ENCODE assay signal across 8 mouse cellular contexts in genomic region chr13:28948541-28948940, GRCm38 (mm10). TPM values are rescaled to one million over a fixed set of nuclear protein-coding genes. Genes with fewer than 3 reads are reported as not detected.
DNase-seq lines count a peak whose midpoint lies in the region; ATAC-seq and TF ChIP-seq lines count a peak whose summit lies in the region.

No protein-coding gene starts in this region.

- H3K4me3 ChIP-seq in forebrain, postnatal 0 days (ENCODE audit: low read depth, low read length): peak overlapping the region; percentile 92
- peak overlapping the region; percentile 90; the same call in 1 of the 2 replicates for H3K4me3 ChIP-seq in kidney, postnatal 0 days (replicated peaks; ENCODE audit: low read depth, low read length)

- peak overlapping the region; percentile 64 for H3K4me2 ChIP-seq in forebrain, postnatal 0 days (ENCODE audit: low read depth)
- peak overlapping the region; percentile 72 for H3K4me2 ChIP-seq in kidney, postnatal 0 days (ENCODE audit: low read length)

- H3K9ac ChIP-seq in forebrain, postnatal 0 days: peak overlapping the region; percentile 51
- H3K9ac ChIP-seq in kidney, postnatal 0 days (ENCODE audit: low read depth, low read length): no peak overlapping the region

- H3K27ac ChIP-seq in forebrain, postnatal 0 days (ENCODE audit: low read depth, low read length): peak overlapping the region; percentile 87
- H3K27ac ChIP-seq in kidney, postnatal 0 days: 0 out of 2 replicates have a peak overlapping the region, but pooled peaks have one; percentile 2

- no peak for TF ChIP-seq CTCF in forebrain, postnatal 0 days (IDR thresholded peaks at IDR 0.05; ENCODE audit: low read depth)
- no peak for TF ChIP-seq CTCF in kidney, postnatal 0 days (IDR thresholded peaks at IDR 0.05; ENCODE audit: low read depth)

- no peaks in the 10 kb centered on the region for H3K9me3 ChIP-seq in forebrain, postnatal 0 days (ENCODE audit: low read length)
- H3K9me3 ChIP-seq in kidney, postnatal 0 days (replicated peaks; ENCODE audit: low read length): no peaks in the 10 kb centered on the region

- H3K4me1 ChIP-seq in forebrain, postnatal 0 days (ENCODE audit: insufficient read depth): peaks cover 5% of the 10 kb centered on the region; the same call in 1 of the 2 replicates
- H3K4me1 ChIP-seq in kidney, postnatal 0 days (replicated peaks; ENCODE audit: insufficient read depth, low read length): no peaks in the 10 kb centered on the region; the same call in none of the 2 replicates

- intact Hi-C loops in gastrocnemius, postnatal 14 days (cut with DNase I; ENCODE audit: low total_unique reads): no loop called here

- no peaks in the 10 kb centered on the region for H3K27me3 ChIP-seq in forebrain, postnatal 0 days (ENCODE audit: insufficient read depth, low read length)
- H3K27me3 ChIP-seq in kidney, postnatal 0 days (ENCODE audit: insufficient read depth, low read length): no peaks in the 10 kb centered on the region

- H3K36me3 ChIP-seq in forebrain, postnatal 0 days (ENCODE audit: insufficient read depth): no peaks in the 10 kb centered on the region
- H3K36me3 ChIP-seq in kidney, postnatal 0 days (ENCODE audit: insufficient read depth, low read length): no peaks in the 10 kb centered on the region

- no peak for ATAC-seq in forebrain, postnatal 0 days
- no peak for ATAC-seq in kidney, postnatal 0 days (replicated peaks; ENCODE audit: low FRiP score, low read depth)
- peak; percentile 39; the same call in 1 of the 2 replicates for ATAC-seq in megakaryocyte, adult 5-6 weeks (ENCODE audit: poor library complexity, severe bottlenecking)
- ATAC-seq in megakaryocyte-erythroid progenitor cell, adult 5-6 weeks (replicated peaks; ENCODE audit: low FRiP score, low TSS enrichment, poor library complexity, severe bottlenecking): no peak

- 2% methylated on average over 10 of the region's 10 CpGs for WGBS in forebrain, postnatal 0 days
- 3% methylated on average over 10 of the region's 10 CpGs for WGBS in kidney, postnatal 0 days

- peak; percentile 22 for DNase-seq in gastrocnemius, postnatal 14 days
- no peak for DNase-seq in gastrocnemius, adult 18-20 months (ENCODE audit: low spot score)
- peak; percentile 81 for DNase-seq in R1 (ENCODE audit: low read depth, low spot score)
- peak; percentile 76 for DNase-seq in forebrain, postnatal 0 days
- DNase-seq in kidney, postnatal 0 days (ENCODE audit: low spot score): peak; percentile 56
- DNase-seq in right cerebral cortex, postnatal 25 days: peak; percentile 38

RNA-seq across cellular contexts. Expression of gene Sox4, which starts 5.0 kb away (rescaled TPM):
- 10 to 100 TPM; 12.0 to 22.4 TPM for total RNA-seq in gastrocnemius, postnatal 14 days (2021)
- 10 to 100 TPM in 1 of 2 experiments, 1 to 10 TPM in 1; 1.7 to 11.8 TPM for total RNA-seq in gastrocnemius, adult 18-20 months (2021)
- total RNA-seq in forebrain, postnatal 0 days (2014; rRNA removed): 217 and 275 TPM in 2 replicates
- polyA plus RNA-seq in forebrain, postnatal 0 days (2015; fragmentation: Nextera tagmentation; extraction: Ambion mirVana): 202 and 214 TPM in 2 replicates
- 51.8 and 60.9 TPM in 2 replicates for polyA plus RNA-seq in kidney, postnatal 0 days (2015; fragmentation: Nextera tagmentation; extraction: Ambion mirVana)
- 1.7 and 2.5 TPM in 2 replicates for total RNA-seq in megakaryocyte, adult 5-6 weeks (2015)
- 1.7 and 3.8 TPM in 2 replicates for total RNA-seq in megakaryocyte, adult 5-6 weeks (2017)
- 15.1 and 20.3 TPM in 2 replicates for total RNA-seq in megakaryocyte-erythroid progenitor cell, adult 5-6 weeks (2014; fragmentation: Nextera tagmentation)
- total RNA-seq in megakaryocyte-erythroid progenitor cell, adult 5-6 weeks (2017): 22.7 and 49.7 TPM in 2 replicates
